Mouse (Mus musculus) bone marrow, adult 2 months (tissue): Measurements from ENCODE around the gene Krtap16-1. TPM values are rescaled to one million over a fixed set of nuclear protein-coding genes. Genes with fewer than 3 reads are reported as not detected.

ENCODE experiments used
- H3K27ac ChIP-seq: fragments of 200-500 bp; 2 replicates; pipeline ENCODE4 v1.5.1; 2012; ENCODE audit warnings: low read depth, mild to moderate bottlenecking, control low read depth, inconsistent platforms, low read length; ENCODE audit not compliant: control insufficient read depth, poor library complexity, insufficient read depth
- H3K4me1 ChIP-seq: fragments of 200-500 bp; 2 replicates; pipeline ENCODE4 v1.6.1; 2011; ENCODE audit warnings: low read length; ENCODE audit not compliant: control insufficient read depth, insufficient read depth
- H3K4me3 ChIP-seq: fragments of 200-500 bp; replicated peaks from 2 replicates; pipeline ENCODE3; 2011; ENCODE audit warnings: mild to moderate bottlenecking, low read depth, low read length, control low read depth; ENCODE audit not compliant: control insufficient read depth
- CTCF ChIP-seq: fragments of 200-500 bp; IDR thresholded peaks from 2 replicates; pipeline ENCODE4 v1.5.1; 2011; ENCODE audit warnings: low read length, control low read depth; ENCODE audit not compliant: control insufficient read depth, insufficient read depth
- POLR2A ChIP-seq: fragments of 200-500 bp; IDR thresholded peaks from 2 replicates; pipeline ENCODE4 v1.6.1; 2011; ENCODE audit warnings: low read depth, mild to moderate bottlenecking, control low read depth, low read length, borderline replicate concordance; ENCODE audit not compliant: control insufficient read depth
- WGBS: fragments of 180-500 bp; shearing (Covaris S2); methylation state at CpG from one replicate; pipeline ENCODE4 v1.1.7; 2018; 5-methylcytosine and 5-hydroxymethylcytosine counted together
- polyA plus RNA-seq: library from polyadenylated mRNA; stranded (reverse); fragments of >200 nt; gene quantifications from 2 replicates; pipeline ENCODE4 v1.2.4, GENCODE M21; 2011; ENCODE audit warnings: low replicate concordance; ENCODE audit not compliant: missing spikeins, insufficient read depth, insufficient read length

The Krtap16-1 gene
- polyA plus RNA-seq, 1 experiment = not detected

DNA sequence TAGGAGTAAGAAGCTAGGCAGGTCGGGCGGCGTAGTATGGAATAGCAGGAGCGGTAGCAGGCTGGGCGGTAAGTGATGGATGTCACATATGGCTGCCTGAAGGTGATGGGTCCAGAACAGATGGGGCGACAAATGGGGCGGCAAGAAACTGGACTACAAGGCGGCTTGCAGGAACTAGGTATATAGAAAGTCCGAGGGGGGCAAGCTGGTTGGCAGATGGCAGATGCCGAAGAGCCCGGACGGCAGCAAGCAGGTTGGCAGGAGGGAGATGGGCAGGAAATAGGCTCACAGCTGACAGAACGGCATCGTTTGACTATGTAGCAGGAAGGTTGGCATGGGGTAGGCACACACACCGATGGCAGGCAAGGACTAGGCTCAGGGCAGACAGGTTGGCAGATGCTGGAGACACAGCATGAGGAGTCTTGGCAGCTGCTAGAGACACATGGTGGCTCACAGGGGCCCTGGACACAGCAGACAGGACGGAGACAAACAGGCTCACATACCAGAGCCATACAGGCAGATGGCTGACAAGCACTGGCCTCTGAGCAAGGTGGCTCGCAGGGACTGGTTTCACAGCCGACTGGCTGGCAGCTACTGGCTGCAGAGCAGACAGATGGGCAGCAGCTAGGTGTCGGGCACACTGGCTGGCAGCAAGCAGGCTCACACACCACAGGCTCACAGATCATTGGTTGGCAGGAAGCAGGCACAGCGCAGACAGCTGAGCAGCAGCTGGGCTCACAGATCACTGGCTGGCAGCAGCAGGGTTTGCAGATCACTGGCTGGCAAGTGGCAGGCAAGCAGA, 905 bp downstream of the Krtap16-1 start:
- no peak overlapping the region for H3K27ac ChIP-seq
- H3K4me1 ChIP-seq = no peaks in the 10 kb centered on the region
- no peak overlapping the region for H3K4me3 ChIP-seq
- 80% methylated on average over 20 of the region's 20 CpGs for WGBS
- TF ChIP-seq CTCF (no peak), POLR2A (no peak)

DNA sequence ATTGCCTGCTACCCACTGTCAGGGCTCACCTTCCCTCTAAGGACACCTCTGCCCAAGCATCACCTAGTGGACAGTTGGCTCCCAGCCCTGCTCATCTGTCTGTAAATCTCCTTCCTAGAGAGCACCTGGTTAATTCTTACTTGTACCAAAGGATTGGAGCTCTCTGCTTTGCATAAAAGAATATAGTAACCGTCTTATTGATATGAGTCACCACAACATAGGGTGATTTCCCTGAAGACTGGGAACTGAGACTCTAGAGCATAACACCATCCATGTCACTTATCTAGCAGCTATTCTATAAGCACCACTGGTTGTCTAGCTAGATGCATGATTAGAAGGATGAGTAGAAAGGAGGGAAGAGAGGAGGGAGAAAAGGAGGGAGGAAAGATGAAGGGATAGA, 3.0 kb downstream of the Krtap16-1 start:
- H3K4me1 ChIP-seq = no peaks in the 10 kb centered on the region
- H3K4me3 ChIP-seq = no peak overlapping the region
- H3K27ac ChIP-seq = no peak overlapping the region
- WGBS = 79% methylated on average over 1 of the region's 1 CpGs
- TF ChIP-seq CTCF = no peak
- TF ChIP-seq POLR2A = no peak

DNA sequence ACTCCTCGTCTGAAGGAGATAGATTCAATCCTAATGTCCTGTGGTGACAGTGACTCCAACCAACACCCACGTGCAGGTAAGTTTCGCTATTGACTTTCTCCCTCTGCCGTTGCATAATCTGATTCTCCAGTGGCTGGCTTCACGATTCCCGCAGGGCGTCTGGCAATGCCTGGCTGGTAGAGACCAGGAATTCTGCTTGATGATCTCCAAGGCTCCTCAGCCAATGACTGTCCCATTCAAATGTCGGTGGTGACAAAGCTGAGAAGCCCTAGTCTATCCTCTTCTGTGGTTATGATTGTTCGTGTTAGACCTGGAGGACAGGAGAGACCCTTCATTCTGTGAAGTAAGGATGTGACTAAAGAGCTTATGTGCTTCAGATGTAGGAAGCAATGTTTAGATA, 3.7 kb downstream of the Krtap16-1 start:
- no peak for TF ChIP-seq POLR2A
- no peak for TF ChIP-seq CTCF
- H3K4me3 ChIP-seq = no peak overlapping the region
- H3K27ac ChIP-seq = no peak overlapping the region
- 80% methylated on average over 9 of the region's 9 CpGs for WGBS
- H3K4me1 ChIP-seq = no peaks in the 10 kb centered on the region

DNA sequence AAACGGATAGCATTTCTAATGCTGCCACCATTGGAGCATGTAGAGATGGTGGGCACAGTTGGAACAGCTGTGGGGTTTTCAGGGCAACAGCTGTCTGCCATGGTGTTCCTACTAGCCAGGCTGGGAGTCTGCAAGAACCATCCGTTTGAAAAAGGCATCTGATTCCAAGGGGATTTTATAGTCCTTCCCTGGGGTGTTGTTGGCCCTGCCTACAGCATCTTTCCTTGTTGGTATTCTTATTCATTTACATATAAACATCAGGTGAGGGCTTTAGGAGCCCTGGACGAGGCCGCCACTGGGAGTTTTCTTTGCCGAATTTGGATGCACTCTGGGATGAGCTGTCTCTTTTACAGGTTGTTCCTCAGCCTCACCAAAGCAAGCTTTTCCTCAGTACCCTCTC, 7.4 kb downstream of the Krtap16-1 start, which contains the start of gene Krtap29-1:
Krtap29-1 (minus strand) TSS at position 101 of the 400 bp plus-strand sequence.
- Histone ChIP-seq H3K4me3 (no peak within 1 kb of the TSS), H3K27ac (no peak within 1 kb of the TSS), H3K4me1 (no peaks in the 10 kb centered on the region)
- TF ChIP-seq POLR2A = no peak
- no peak for TF ChIP-seq CTCF
- 71% methylated on average over 5 of the region's 5 CpGs for WGBS

- no peak for TF ChIP-seq POLR2A
- TF ChIP-seq CTCF = no peak
- H3K27ac ChIP-seq = no peak overlapping the region
- H3K4me1 ChIP-seq = no peaks in the 10 kb centered on the region
- 27% methylated on average over 2 of the region's 2 CpGs for WGBS
- no peak overlapping the region for H3K4me3 ChIP-seq
Measured at GRCm38 (mm10) chr11:99965961-99966360, 20.4 kb downstream of the Krtap16-1 start.

DNA sequence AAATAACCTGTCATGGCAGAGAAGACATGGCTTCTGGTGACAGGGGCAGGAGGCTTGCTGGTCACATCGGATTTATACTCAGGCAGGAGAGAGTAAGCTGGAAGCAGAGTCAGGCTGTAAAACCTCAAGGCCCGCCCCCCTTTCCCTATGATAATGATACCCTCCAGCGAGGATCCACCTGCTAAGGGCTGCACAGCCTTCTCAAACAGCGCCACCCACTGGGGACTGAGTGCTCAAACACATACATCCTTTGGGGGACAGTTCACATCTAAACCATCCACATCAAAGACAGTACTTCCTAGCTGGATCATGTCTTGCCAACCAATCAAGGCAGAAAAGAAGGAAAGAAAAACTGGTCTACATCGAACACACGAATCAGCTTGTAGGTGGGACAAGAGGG, 22.2 kb downstream of the Krtap16-1 start:
- Histone ChIP-seq H3K4me1 (no peaks in the 10 kb centered on the region), H3K27ac (no peak overlapping the region), H3K4me3 (no peak overlapping the region)
- WGBS = 55% methylated on average over 6 of the region's 6 CpGs
- TF ChIP-seq POLR2A (no peak), CTCF (no peak)

GRCm38 (mm10) chr11:99948175-99948574, 38.2 kb downstream of the Krtap16-1 start, which contains the start of gene Krtap9-5:
Gene Krtap9-5, plus strand, starts transcription at chr11:99948475.
- TF ChIP-seq CTCF (no peak), POLR2A (no peak)
- Histone ChIP-seq H3K4me3 (no peak within 1 kb of the TSS), H3K27ac (no peak within 1 kb of the TSS), H3K4me1 (no peaks in the 10 kb centered on the region)
- whole genome bisulfite sequencing = 84% methylated on average over 2 of the region's 2 CpGs

DNA sequence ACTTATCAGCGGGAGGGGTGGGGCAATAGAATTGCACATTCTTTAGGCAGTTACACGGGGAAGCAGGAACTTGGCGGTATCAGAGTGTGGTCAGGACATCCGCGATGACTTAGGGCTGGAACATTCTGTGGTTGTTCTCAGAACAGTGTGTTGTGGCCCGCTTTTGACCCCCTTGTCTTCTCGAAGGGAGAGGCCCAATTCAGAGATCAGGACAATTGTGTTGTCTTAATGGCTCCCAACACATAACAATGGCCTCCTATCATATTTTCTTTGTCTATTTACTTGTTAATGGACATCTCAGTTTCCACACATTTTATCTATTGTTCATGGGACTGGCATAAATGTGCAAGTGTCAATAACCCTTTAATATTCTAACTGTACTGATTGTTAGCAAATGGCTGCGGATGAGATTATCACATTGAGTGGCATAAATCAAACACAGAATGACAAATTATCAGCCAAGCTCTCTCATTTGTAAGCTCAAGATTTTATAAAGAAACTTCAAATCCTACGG, 48.6 kb downstream of the Krtap16-1 start:
- Histone ChIP-seq H3K4me3 (no peak overlapping the region), H3K4me1 (no peaks in the 10 kb centered on the region), H3K27ac (no peak overlapping the region)
- TF ChIP-seq POLR2A (no peak), CTCF (no peak)
- 67% methylated on average over 9 of the region's 9 CpGs for WGBS
